Mouse (Mus musculus) kidney, adult 2 months (tissue): ENCODE results near the gene Bad.

Experiments used
- CTCF ChIP-seq: fragments of 200-500 bp; conservative IDR thresholded peaks from 2 replicates; pipeline ENCODE4 v1.5.1; 2011; ENCODE audit warnings: low read depth, mild to moderate bottlenecking, control low read depth, low read length, moderate library complexity, mixed read lengths; ENCODE audit not compliant: insufficient read depth, insufficient read length
- POLR2A ChIP-seq: fragments of 200-500 bp; IDR thresholded peaks from one replicate; pipeline ENCODE4 v1.6.1; 2011; ENCODE audit warnings: low read depth, low read length, control low read depth

DNA sequence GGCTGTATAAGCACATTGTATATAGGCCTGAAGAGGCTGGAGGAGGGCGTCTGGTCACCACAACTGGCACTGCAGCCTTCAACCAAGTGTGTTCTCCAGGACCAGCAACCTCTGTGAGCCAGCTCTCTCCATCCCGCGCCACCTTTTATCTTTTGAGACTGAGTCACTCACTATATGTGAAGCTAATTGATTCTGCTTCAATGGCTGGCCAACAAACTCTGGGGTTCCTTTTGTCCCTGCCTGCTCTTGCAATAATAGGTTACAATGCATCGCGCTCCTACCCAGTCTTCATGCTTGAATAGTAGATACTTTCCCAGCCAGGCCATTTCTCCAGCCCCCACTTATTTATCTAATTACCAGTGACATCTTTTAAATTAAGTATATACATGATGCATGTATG, 42.0 kb downstream of the Bad start:
- no peak for TF ChIP-seq CTCF
- no peak for TF ChIP-seq POLR2A
